Mouse (Mus musculus) spleen, postnatal 10 days (tissue): ENCODE results near the gene Sh3rf3.

ENCODE experiments used
- DNase-seq, 2 experiments: peaks; one replicate each; pipeline ENCODE4 v3.0.0; 2021 to 2022; ENCODE audit warnings: low spot score in 2 of 2

The Sh3rf3 gene

GRCm38 (mm10) chr10:59106644-59107043 is 293.5 kb downstream of the Sh3rf3 start:
- no peak for DNase-seq

DNA sequence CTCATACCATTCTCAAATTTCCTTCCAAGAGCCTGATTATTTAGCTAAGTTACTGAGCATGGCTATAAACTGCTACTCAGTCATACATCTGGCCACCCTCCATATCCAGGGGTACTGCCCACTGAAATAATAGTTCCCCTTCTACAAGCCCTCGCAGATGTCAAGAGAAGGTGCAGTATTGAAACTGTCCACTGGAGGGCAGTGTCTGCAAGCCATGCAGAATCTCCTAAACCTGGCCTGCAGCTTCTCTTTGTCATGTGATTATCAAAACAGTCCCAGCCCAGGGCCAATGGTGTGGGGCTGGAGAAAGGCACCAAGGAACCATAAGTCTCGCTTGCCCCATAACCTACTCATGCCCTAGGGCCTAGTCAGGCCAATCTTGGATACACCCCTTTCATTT is 295.9 kb downstream of the Sh3rf3 start:
- peak; percentile 60 to 79 for DNase-seq

DNA sequence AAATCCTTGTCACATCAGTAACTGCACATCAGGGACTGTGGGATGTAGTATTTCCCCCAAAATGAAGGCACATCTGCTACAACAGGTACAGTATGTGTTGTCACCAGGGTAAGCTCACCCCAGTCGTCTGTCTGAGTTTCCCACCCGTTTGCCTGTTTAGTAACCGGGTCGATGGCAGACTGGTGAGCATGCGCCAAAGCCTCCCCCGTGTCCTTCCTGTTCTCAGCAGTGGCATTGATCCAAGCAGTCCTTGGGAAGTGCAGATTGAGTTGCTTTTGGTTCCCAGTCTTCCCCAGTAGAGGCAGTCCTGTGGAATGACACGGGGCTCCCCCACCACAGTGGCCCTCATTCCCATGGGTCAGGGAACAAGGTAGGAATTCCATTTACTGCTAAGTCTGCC is 297.2 kb downstream of the Sh3rf3 start:
- DNase-seq: no peak

DNA sequence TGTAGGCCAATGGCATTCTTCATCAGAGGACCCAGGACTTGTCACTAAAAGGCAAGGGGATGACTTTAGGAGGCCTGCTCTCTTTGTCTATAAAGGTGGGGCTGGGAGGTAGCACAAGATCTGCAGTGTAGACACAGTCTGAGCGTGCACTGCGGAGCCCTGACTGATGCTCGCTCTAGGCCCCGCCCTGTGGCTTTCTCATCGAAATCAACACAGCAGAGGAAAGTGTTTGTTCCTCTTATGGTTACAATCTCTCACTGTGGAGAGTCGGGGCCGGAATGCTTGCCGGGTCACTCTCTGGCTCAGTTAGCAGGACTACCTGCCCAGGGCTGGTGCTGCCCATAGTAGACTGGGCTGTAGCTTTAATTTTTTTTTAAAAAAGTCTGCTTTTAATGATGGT is 299.6 kb downstream of the Sh3rf3 start:
- DNase-seq: no peak

GRCm38 (mm10) chr10:59113386-59113785 is 300.2 kb downstream of the Sh3rf3 start:
- no peak for DNase-seq

DNA sequence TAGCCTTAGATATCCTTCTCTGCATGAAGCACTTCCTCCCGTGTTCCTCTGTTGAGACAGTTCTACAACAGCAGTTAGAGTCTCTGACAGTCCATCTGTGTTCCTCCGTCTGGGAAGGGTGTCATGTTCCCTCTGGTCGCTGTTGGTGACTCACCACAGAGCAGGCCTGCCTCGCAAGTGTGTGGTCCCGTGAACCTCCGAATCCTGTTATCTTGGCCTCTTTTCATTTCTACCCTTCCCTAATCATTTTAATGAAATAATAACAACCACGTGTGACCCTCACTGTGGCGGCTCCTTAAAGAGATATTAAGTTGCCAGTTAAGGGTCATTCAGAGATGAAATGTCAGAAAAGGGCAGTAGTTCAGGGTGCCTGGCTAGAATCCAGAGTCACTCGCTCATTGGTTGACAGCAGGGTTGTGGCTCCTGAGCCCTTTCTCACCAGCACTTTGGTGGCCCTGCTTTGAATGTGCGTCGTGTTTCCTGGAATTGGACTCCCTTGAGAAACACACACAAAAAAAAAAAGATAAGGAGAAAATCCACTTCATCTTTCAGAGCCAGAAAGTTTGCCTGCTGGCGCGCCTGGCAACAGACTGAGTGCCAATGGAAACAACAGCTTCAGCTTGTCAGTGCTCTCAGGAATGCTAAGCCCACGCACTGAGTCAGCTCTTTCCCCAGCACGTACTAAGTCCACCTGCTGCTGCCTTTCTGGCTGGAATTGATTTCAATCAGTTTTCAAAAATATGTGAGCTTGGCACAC is 301.6 kb downstream of the Sh3rf3 start:
- DNase-seq: no peak

- DNase-seq: no peak
Observed at GRCm38 (mm10) chr10:59115691-59116090, 302.5 kb downstream of the Sh3rf3 start.

DNA sequence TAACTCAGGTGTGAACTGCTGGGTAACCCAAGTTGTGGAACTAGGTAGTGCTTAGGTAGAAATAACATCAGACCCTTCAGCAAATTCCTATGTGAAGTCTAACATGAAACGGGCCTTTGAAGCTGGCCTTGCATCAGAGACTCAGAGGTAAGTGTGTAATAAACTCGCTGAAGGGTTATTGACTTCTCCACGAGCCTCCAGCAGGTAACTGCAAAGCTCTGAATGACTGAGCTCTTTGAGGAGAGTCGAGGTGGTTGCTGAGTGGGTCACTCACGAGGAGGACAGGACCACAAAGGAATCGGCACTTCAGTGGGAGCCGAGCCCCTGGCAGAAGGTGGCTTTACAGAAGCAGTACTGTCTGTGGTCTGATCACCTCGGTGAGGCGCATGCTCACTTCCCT is 303.2 kb downstream of the Sh3rf3 start:
- no peak for DNase-seq

- no peak for DNase-seq
Observed at GRCm38 (mm10) chr10:59117555-59117954, 304.4 kb downstream of the Sh3rf3 start.

GRCm38 (mm10) chr10:59119001-59119400 is 305.8 kb downstream of the Sh3rf3 start:
- no peak for DNase-seq

DNA sequence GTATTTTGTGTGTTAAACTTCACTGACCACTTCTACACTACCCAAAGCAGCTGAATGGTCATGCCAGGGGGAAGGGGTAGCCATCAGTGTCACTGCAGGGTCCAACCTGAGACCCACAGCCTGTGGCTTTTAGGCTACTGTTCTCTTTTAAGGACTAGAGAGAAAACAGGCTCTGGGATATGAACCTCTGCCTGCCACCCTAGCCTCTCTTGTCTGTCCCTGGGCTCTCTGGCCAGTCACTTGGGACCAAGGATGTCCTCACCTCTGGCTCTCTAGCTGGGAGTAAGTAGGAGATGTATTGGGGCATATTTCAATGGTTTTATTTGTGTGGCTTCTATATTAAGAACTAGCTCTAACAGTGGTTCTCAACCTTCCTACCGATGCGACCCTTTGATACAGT is 306.7 kb downstream of the Sh3rf3 start:
- no peak for DNase-seq

DNA sequence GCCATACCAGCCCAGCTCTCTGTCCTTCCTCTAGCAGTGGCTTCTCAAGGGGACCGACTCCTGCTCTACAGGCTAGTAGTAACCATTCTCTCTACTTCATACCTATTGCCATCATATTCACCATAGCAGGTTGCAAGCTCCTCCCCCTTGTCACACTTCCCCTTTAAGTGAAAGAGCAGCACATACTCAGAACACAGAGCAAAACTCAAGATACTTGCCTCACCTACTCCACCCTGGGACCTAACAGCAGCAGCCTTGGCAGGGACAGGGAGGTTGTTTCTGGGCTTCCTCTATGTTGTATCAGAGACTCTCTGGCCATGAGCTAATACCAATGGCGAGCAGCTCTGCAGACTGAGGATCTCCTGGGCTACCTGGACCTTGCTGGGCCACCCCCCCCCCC is 312.3 kb downstream of the Sh3rf3 start:
- DNase-seq: no peak

- DNase-seq: no peak
Observed at GRCm38 (mm10) chr10:59127637-59128036, 314.5 kb downstream of the Sh3rf3 start.

DNA sequence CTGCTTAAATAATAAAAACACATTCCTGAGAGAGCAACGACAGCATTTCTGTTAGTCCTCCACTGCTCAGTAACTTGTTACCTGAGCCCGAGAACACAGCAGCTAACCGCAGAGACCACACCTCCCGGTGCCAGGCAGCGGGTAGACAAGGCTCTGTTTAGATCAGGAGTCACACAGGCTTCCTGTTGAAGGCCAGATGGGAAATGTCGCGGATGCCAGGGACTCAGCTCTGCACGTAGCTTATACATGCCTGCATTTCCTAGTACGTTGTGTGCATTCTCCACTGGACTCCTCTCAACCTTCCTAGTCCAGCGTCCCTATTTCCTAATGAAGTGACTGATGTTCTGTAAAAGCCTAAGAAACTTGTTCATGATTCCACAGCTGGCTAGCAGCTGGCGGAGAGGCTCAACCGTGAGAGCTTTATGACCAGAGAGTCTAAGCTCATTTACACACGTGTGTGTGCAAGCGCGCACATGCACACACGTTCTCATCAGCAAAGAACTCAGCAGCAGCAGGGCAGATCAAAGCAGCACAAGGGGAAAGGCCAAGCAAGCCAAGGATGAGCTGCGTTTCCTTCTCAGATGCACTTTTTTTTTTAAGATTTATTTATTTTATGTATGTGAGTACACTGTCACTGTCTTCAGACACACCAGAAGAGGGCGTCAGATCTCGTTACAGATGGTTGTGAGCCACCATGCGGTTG is 318.9 kb downstream of the Sh3rf3 start:
- DNase-seq: no peak

DNA sequence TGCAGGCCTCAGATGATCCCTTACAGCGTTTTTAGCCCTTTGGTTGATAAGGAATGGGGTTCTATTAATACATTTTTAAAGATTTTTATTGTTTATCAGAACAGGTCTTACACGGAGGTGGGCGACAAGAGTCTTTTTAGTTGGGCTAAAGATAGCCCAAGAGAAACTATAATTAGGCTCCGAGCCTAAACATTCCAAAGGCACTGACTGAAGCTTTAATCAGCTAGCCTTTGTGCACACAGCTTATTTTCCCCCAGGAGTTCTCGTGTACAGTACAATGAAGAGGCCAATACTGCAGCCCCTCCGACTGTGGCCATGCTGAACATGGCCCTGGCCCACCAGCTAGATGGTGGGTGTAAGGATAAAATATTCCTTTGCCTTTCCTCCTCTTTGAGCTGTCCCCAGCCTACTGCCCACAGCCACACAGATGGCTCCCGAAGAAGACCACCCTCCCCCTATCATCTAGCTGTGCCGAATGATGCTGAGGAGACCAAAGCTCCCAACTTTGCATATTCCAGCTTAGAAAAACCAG is 320.4 kb downstream of the Sh3rf3 start:
- no peak for DNase-seq

- peak in 1 of 2 experiments; percentile 28 for DNase-seq
Observed at GRCm38 (mm10) chr10:59149956-59150383, 336.8 kb downstream of the Sh3rf3 start.

DNA sequence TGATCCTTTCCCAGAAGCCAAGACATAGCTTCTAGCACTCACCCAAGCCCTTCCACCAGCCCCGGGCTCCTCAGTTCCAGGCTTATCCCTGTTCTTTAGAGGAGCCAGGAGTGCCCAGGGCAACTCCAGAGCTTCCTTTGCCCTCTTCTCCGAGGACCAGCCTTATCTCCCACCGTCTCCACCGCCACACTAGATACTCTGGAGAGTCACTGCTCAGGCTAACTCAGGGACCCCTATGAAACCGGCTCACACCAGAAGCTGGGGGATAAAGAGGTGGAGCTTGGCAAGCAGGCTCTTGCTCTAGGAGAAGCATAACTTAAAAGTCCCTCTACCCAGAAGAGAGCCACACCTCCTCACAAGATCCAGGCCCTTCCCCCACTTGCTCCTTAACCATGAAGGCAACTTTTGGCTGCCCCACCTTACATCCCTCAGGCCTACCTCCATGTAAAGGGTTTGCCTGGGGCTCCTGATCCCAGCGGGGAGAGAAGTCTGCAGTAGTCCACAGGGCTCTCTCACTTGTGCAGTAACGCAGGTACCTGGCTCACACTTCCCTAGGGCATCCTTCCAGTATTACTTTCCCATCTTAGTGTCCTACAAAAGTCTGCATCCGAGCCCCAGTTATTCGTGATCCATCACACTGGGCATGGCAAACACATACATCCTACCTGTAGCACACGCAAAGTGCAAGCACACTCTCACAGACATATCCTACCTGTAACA is 337.9 kb downstream of the Sh3rf3 start:
- no peak for DNase-seq

- no peak for DNase-seq
Observed at GRCm38 (mm10) chr10:59152544-59153081, 339.5 kb downstream of the Sh3rf3 start.

GRCm38 (mm10) chr10:59158627-59159026 is 345.5 kb downstream of the Sh3rf3 start:
- DNase-seq: no peak

DNA sequence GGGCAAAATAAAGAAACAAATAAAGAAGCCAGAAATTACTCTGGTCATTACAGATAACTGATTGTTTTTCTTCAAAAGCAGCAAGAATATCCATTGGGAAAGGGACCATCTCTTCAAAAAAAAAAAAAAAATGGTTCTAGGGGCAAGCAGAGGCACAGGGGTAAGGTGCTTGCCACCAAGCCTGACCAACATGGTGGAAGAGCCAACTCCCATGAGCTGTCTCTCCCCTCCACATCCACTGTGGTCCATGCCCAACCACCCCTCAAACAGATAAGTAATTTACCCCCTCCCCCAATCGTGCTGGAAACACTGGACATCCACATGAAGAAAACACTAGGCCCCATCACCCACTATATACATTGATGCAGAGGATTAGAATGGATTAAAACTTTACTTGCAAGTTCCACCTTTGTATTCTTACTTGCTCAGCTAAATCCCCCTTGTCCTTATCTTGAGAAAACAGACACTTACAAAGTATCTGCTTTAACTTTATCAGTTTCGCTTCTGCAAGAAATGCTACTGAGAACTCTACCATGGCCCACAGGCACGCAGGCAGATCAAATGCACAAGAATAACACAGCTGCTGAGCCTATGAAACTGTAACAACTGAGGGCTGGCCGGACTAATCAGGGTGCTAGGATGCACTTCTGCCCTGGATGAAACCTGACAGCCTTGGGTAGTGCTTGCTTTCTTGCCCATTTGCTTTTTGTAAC is 349.2 kb downstream of the Sh3rf3 start:
- no peak for DNase-seq
